Mouse (Mus musculus): ENCODE measurements around the gene Hbp1.

The Hbp1 gene

DNA sequence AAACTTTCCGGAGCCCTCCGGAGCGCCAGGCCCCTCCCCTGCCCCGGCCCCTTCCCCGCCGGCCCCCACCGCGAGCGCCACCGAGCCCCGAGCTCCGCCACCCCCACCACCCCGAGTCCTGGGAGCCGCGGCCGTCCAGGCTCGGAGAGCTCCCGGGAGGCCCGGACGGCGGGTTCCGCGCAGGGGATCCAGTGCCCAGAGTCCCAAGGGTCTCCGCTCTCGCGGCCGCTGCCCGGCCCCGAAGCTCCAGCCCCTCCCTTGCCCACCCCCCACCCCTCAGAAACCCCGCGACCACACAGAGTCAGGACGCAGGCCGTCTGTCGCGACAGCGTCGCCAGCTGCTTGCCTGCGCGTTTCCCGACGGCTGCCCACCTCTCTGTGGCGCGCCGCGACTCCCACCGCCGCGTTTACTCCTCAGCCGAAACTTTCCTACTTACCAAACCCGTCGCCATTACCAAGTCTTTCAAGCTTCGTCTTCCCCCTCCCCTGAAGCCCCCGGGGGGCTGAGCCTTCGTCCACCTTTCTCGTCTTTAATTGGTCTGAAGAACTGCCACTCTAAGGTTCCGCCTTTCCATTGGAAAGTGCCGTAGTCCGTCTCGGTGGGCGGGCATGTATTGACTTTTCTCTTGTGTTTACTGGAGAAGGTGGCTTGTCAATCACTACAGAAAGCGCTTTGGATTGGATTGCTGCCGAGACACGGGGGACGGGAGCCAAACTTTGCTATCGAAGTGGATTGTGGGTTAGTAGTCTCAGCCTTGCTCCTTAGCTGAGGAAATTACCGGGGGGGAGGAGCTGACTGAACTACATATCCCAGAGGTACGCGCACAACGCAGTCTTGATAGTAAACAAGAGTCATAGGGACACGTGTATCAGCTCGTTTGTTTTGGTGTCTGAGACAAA lies at the start of gene Hbp1:
Hbp1 (minus strand) TSS at position 777 of the 900 bp plus-strand sequence.
- DNase-seq (ENCODE audit: low spot score) = peak; percentile 100

- DNase-seq (ENCODE audit: low spot score) = no peak
Observed at GRCm38 (mm10) chr12:31998706-31999105, 48.4 kb upstream of the Hbp1 start.

DNA sequence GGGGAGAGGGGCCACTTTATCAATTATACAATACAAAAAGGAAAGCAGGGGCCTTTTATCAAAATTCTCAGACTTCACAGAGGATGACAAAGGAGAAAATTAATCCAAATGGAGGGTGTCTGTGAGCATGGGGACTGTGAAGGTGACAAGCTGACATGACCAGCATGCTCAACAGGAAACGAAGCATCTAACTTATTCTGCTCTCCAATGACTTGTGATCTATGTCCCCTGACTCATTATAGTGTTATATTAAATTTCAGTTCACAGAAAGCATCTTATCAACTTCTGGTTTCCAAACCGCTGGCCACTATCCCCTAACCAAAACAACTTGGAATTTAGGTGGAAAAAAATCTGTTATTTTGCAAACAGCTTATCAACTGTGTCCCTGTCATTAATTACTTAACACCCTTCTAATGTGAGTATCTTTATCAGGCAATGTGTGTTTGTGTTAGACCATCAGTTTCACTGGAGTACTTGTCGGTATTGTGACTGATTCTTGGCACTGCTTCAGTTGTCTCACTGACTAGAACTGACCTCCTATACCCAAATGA lies 47.1 kb upstream of the Hbp1 start:
- no peak for DNase-seq (ENCODE audit: low spot score)

GRCm38 (mm10) chr12:31996877-31997276 lies 46.5 kb upstream of the Hbp1 start:
- no peak for DNase-seq (ENCODE audit: low spot score)

- DNase-seq (ENCODE audit: low spot score) = no peak
Observed at GRCm38 (mm10) chr12:31990575-31990974, 40.2 kb upstream of the Hbp1 start.

DNA sequence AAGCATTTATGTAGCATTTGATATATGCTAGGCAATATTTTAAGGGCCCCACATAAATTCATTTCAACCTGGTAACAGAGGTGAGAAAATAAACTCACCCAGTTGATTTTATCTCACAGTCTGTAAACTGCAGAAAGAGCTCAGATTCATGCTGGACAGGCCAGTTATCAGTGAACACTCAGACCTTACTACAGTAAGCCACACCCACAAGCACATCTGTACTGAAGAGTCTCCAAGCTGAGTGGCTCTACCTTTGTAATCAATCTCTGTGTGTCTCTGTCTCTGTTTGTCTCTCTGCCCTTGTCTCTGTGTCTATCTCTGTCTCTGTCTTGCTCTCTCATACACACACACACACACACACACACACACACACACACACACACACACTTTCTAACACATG lies 39.4 kb upstream of the Hbp1 start:
- no peak for DNase-seq (ENCODE audit: low spot score)

DNA sequence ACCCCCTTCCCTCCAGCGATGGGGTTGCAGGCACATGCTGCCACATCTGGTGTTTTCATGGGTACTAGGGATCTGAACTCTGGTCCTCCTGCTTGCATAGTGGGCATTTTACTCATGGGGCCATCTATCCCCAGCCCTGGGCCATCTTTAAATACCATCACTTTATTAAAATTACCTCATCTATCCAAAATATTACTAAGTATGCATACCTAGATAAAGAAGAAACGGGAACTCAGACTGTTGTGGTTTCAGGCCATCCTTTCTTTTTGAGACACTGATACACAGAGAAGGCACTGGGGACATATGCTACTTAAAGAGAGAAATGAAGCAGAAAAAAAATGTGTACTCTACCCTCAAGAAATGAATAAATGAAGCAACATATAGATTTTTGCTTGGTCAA lies 36.1 kb upstream of the Hbp1 start:
- DNase-seq (ENCODE audit: low spot score) = no peak

GRCm38 (mm10) chr12:31985738-31986137 lies 35.4 kb upstream of the Hbp1 start:
- no peak for DNase-seq (ENCODE audit: low spot score)

- no peak for DNase-seq (ENCODE audit: low spot score)
Observed at GRCm38 (mm10) chr12:31984664-31985063, 34.3 kb upstream of the Hbp1 start.

GRCm38 (mm10) chr12:31984206-31984605 lies 33.9 kb upstream of the Hbp1 start:
- DNase-seq (ENCODE audit: low spot score) = no peak

DNA sequence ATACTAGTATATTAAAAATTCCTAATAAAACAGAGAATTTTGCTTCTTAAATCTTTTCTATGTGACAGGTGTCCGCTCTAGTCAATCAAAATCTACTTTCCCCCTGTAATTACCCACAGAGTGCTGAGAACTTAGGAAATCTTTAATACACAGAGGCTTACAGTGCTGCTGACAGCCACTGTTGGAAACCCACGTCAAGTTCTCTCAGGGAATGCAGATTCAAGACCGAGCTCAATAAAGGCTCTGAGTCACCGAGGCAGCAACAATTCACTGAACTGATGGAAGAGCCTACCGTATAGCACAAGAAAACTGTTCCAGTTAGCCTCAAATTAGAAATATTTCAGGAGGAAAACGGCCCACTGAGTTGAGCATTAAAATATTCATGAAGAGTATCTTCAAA lies 33.4 kb upstream of the Hbp1 start:
- DNase-seq (ENCODE audit: low spot score) = no peak

DNA sequence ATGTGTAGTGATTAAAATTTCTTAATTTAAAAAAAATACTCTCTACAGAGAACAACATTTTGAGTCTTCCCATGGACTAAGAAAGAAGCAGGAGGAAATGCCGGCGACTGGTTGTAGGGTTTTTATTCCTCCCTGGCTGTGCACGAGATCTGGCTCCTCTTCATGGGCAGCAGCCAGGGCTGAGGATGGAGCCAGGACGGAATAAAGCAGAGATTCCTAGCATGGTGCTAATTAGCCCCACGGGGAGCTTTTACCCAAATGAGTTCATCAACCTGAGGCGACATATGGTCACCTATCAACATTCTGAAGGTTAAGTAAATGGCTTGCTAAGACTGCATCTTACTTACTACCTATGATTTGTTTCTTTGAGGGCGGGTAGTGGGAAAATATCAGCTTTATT lies 32.9 kb upstream of the Hbp1 start:
- no peak for DNase-seq (ENCODE audit: low spot score)

DNA sequence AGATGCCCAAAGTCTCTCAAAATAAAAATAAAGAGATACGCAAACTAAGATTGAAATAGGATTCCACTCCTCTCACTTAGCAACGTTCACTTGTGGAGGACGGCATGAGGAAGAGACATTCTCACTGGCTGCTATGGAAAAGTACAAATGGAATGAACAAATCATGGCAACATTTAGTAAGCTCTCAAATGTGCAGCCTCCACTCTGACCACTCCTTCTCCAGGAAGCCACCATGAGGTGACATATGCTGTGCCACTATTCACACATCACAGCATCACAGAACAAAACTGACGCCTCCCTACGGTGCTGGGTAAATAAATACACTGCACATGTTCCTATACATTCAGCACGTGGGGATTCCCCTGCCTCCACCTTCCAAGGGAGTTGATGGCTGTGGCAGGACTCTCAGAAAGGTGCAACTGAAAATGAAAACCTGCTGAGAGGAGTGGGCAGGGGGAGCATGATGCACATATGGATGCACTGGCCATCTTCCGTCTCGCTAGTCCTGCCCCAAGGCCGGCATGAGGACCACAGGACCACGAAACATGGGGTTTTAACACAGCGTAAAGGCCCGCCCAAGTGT lies 27.4 kb upstream of the Hbp1 start:
- DNase-seq (ENCODE audit: low spot score) = no peak

GRCm38 (mm10) chr12:31976544-31976943 lies 26.2 kb upstream of the Hbp1 start:
- peak; percentile 36 for DNase-seq (ENCODE audit: low spot score)

DNA sequence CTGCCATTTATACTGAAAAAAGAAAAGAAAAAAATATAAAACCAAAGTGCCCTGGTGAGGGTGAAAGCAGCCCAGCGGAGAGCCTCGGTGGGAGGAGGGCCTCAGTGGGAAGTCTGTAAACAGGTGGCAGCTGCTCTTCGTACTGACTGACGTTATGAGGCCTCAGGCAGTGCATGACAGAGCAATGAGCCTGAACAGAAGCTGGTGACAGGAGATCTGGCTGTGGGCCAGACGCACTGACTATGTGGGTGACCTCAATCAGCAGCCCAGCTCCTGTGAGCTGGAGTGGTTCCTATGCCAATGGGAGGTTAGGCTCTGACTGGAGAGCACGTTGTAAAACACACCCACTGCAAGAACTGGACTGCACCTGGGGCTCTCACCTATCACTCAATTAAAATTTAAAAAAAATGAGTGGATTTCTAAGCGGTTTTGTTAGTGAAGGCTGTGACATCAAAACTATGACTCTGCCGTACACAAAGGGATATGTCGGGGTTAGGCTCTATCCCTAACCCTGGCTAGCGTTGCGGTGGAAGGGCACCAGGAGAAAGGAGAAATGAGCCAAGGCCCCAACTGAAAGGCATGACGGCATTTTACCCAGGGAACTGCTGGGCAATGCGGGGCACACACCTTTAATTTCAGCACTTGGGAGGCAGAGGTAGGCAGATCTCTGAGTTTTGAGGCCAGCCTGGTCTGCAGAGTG lies 23.3 kb upstream of the Hbp1 start:
- DNase-seq (ENCODE audit: low spot score) = peak; percentile 59

DNA sequence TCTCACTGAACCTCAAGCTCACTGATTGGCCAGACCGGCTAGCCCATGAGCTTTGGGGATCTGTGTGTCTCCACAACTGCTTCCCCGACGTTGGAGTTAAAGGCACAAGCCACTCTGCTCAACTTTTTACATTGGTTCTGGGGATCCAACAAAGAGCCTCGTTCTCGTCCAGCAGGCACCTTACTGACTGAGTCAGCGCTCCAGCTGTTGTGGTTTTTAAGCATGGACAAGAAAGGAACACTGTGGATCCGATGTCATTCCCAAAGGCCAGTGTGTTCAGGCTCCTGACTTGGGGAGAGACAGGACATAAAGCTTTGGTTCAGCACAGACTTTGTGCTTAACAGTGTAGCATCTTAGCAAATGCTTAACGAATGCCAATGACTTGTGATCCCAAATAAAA lies 21.2 kb upstream of the Hbp1 start:
- no peak for DNase-seq (ENCODE audit: low spot score)

DNA sequence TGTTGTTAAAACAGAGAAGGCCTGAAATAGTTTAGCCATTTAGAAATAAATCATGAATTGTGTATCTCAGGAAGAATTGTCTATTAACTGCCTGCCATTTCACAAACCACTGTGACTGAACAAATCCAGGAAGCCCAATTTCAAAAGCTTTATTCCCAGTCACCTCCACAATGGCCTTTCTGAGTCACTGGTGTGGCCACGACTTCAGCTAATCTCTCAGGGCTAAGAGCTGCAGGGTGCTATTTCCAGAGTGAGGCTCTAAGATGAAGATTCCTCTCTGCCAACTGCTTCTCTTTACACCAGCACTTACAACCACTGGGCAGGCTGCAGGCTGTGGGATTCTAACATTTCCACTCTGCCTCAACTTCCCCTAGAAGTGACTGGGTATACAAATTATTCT lies 18.8 kb upstream of the Hbp1 start:
- DNase-seq (ENCODE audit: low spot score) = no peak

GRCm38 (mm10) chr12:31967536-31967935 lies 17.2 kb upstream of the Hbp1 start:
- peak; percentile 86 for DNase-seq (ENCODE audit: low spot score)

GRCm38 (mm10) chr12:31966405-31966804 lies 16.1 kb upstream of the Hbp1 start:
- no peak for DNase-seq (ENCODE audit: low spot score)

GRCm38 (mm10) chr12:31965517-31966212 lies 15.3 kb upstream of the Hbp1 start:
- DNase-seq (ENCODE audit: low spot score) = no peak

- DNase-seq (ENCODE audit: low spot score) = no peak
Observed at GRCm38 (mm10) chr12:31964074-31964473, 13.7 kb upstream of the Hbp1 start.

DNA sequence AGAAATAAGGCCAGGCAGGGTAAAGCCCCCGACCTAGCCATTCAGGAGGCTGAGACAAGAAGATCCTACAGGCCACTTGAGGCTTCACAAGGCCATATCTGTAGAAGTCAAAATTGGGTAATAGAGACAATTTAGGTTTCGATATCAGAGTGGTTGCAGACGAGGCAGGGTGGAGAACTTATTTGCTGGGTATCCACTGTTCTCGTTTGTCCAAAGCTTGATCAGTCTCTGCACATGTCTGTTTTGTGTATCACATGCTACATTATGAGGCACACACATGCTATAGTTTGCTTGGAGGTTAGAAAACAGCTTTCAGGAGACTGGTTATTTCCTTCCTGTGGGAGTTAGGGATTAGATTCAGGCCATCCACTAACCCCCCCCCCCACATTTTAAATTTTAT lies 5.5 kb upstream of the Hbp1 start:
- no peak for DNase-seq (ENCODE audit: low spot score)

All from retina, embryonic 14.5 days (tissue).